14 mouse cellular contexts compared by ENCODE assay signal in the genomic region with DNA sequence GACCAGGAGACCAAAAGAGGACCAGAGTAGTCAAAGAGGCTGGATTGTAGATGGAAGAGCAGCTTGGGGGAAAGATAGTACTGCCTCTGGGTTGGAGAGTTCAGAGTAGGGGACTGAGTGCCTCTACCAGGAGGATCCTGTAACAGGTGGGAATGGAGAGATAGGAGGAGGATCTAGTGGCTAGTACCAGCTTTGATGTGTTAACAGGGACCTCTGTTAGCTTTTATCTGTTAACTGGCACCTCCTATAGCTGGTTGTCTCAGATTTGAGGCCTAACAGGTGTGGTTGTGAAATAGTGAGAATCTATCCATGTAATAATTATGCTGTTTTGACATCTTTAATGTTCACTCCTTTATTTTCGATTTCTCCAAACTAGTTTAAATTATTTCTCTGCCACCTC. TPM values are rescaled to one million over a fixed set of nuclear protein-coding genes. Genes with fewer than 3 reads are reported as not detected.
DNase-seq lines count a peak whose midpoint lies in the region; ATAC-seq and TF ChIP-seq lines count a peak whose summit lies in the region.
"Had no signal": no experiment of that assay in that cellular context is flagged by ENCODE, and none has a peak within 500 bp of the region (broad histone marks: within the 10 kb centered on the region; RNA-seq: fewer than 3 reads in every experiment).

No protein-coding gene starts in this region.

- no peak for ATAC-seq in heart, embryonic 14.5 days (ENCODE audit: insufficient number of reproducible peaks, insufficient read depth, low FRiP score, low read depth)
- no peak for ATAC-seq in heart, embryonic 12.5 days (ENCODE audit: insufficient number of reproducible peaks, low FRiP score)
- no peak for ATAC-seq in kidney, embryonic 16.5 days (ENCODE audit: low FRiP score, low TSS enrichment)
- no peak for ATAC-seq in lung, embryonic 16.5 days (ENCODE audit: low read depth)
- ATAC-seq: forebrain, embryonic 13.5 days had no signal

- no peaks in the 10 kb centered on the region for H3K79me2 ChIP-seq in myocyte (ENCODE audit: control insufficient read depth, insufficient read depth)

- WGBS in heart, embryonic 14.5 days = 77% methylated on average over 1 of the region's 1 CpGs
- WGBS in heart, embryonic 12.5 days = 84% methylated on average over 1 of the region's 1 CpGs
- WGBS in kidney, embryonic 16.5 days = 67% methylated on average over 1 of the region's 1 CpGs
- WGBS in lung, embryonic 16.5 days = 75% methylated on average over 1 of the region's 1 CpGs

- no peaks in the 10 kb centered on the region for H3K36me3 ChIP-seq in heart, embryonic 14.5 days (ENCODE audit: control insufficient read depth, insufficient read depth, low read length)
- H3K36me3 ChIP-seq in heart, embryonic 12.5 days = no peaks in the 10 kb centered on the region
- H3K36me3 ChIP-seq in kidney, embryonic 16.5 days (ENCODE audit: insufficient read depth, low read length) = no peaks in the 10 kb centered on the region
- H3K36me3 ChIP-seq in lung, embryonic 16.5 days (ENCODE audit: control insufficient read depth, insufficient read depth, low read length) = no peaks in the 10 kb centered on the region
- no peaks in the 10 kb centered on the region for H3K36me3 ChIP-seq in myocyte (ENCODE audit: control insufficient read depth, insufficient read depth)
- H3K36me3 ChIP-seq: embryonic facial prominence, embryonic 15.5 days had no signal

- peaks cover 7 to 18% of the 10 kb centered on the region in 2 experiments for H3K4me1 ChIP-seq in heart, embryonic 14.5 days (ENCODE audit: control insufficient read depth in 2 of 2, insufficient read depth in 2 of 2, low read length in 2 of 2)
- H3K4me1 ChIP-seq in heart, embryonic 12.5 days (replicated peaks) = peaks cover 15% of the 10 kb centered on the region
- H3K4me1 ChIP-seq in kidney, embryonic 16.5 days (ENCODE audit: insufficient read depth, low read length) = peaks cover 25% of the 10 kb centered on the region
- peaks cover 11% of the 10 kb centered on the region for H3K4me1 ChIP-seq in lung, embryonic 16.5 days (replicated peaks; ENCODE audit: control insufficient read depth, insufficient read depth, low read length)

- H3K9ac ChIP-seq in heart, embryonic 14.5 days (ENCODE audit: low read length) = peak overlapping the region; percentile 87; the same call in 1 of the 2 replicates
- H3K9ac ChIP-seq in heart, embryonic 12.5 days = no peak overlapping the region
- no peak overlapping the region for H3K9ac ChIP-seq in kidney, embryonic 16.5 days (replicated peaks; ENCODE audit: low read length)
- no peak overlapping the region for H3K9ac ChIP-seq in lung, embryonic 16.5 days (ENCODE audit: low read length)

- H3ac ChIP-seq in myocyte (ENCODE audit: control insufficient read depth, insufficient read length) = no peak overlapping the region

- no peak for TF ChIP-seq POLR2A in myocyte (IDR thresholded peaks at IDR 0.05; ENCODE audit: insufficient read length, low read depth)

- DNase-seq in kidney, postnatal 36 days = no peak
- DNase-seq in lung, postnatal 36 days = no peak
- DNase-seq in cerebellum, postnatal 25 days = no peak
- DNase-seq: adrenal gland, postnatal 25 days; heart, adult 18-20 months; thymus, postnatal 25 days had no signal

- no peaks in the 10 kb centered on the region for H3K9me3 ChIP-seq in heart, embryonic 14.5 days (ENCODE audit: control insufficient read depth, low read length)
- 0 out of 2 replicates have a peak, but pooled peaks cover 2% of the 10 kb centered on the region for H3K9me3 ChIP-seq in heart, embryonic 12.5 days (replicated peaks)
- no peaks in the 10 kb centered on the region for H3K9me3 ChIP-seq in kidney, embryonic 16.5 days (ENCODE audit: low read length)
- H3K9me3 ChIP-seq in lung, embryonic 16.5 days (ENCODE audit: control insufficient read depth, low read length) = no peaks in the 10 kb centered on the region
- H3K9me3 ChIP-seq: embryonic facial prominence, embryonic 15.5 days; forebrain, embryonic 13.5 days; G1E had no signal

- H3K27me3 ChIP-seq in heart, embryonic 14.5 days (ENCODE audit: control insufficient read depth, insufficient read depth, low read length) = no peaks in the 10 kb centered on the region
- H3K27me3 ChIP-seq in heart, embryonic 12.5 days (replicated peaks) = no peaks in the 10 kb centered on the region
- H3K27me3 ChIP-seq in kidney, embryonic 16.5 days (ENCODE audit: insufficient read depth, low read length) = no peaks in the 10 kb centered on the region
- H3K27me3 ChIP-seq in lung, embryonic 16.5 days (ENCODE audit: control insufficient read depth, insufficient read depth, low read depth, low read length) = no peaks in the 10 kb centered on the region
- no peaks in the 10 kb centered on the region for H3K27me3 ChIP-seq in myocyte (ENCODE audit: control insufficient read depth, insufficient read depth, insufficient read length)
- H3K27me3 ChIP-seq: embryonic facial prominence, embryonic 15.5 days; forebrain, embryonic 13.5 days had no signal

- H3K27ac ChIP-seq in heart, embryonic 14.5 days (replicated peaks in 1 of 2; ENCODE audit: control insufficient read depth in 1 of 2, insufficient read depth in 1 of 2, low read depth in 2 of 2, low read length in 2 of 2) = no peak overlapping the region
- no peak overlapping the region for H3K27ac ChIP-seq in heart, embryonic 12.5 days (ENCODE audit: poor library complexity, severe bottlenecking)
- H3K27ac ChIP-seq in kidney, embryonic 16.5 days (ENCODE audit: low read length) = peak overlapping the region; percentile 94
- no peak overlapping the region; the same call in 1 of the 2 replicates for H3K27ac ChIP-seq in lung, embryonic 16.5 days (ENCODE audit: low read length)
- H3K27ac ChIP-seq: forebrain, embryonic 13.5 days had no signal

- no peak overlapping the region for H3K4me2 ChIP-seq in heart, embryonic 14.5 days (ENCODE audit: low read length)
- no peak overlapping the region for H3K4me2 ChIP-seq in heart, embryonic 12.5 days
- H3K4me2 ChIP-seq in kidney, embryonic 16.5 days (replicated peaks; ENCODE audit: low read depth, low read length) = peak overlapping the region; percentile 67
- H3K4me2 ChIP-seq in lung, embryonic 16.5 days (ENCODE audit: low read depth, low read length) = peak overlapping the region; percentile 85
- H3K4me2 ChIP-seq in myocyte (ENCODE audit: low read depth) = peak overlapping the region; percentile 65

- no peak overlapping the region for H3K4me3 ChIP-seq in heart, embryonic 14.5 days (ENCODE audit: control insufficient read depth in 1 of 2, insufficient read depth in 1 of 2, low read depth in 1 of 2, low read length in 2 of 2)
- H3K4me3 ChIP-seq in heart, embryonic 12.5 days = no peak overlapping the region
- no peak overlapping the region for H3K4me3 ChIP-seq in kidney, embryonic 16.5 days (ENCODE audit: low read length)
- H3K4me3 ChIP-seq in lung, embryonic 16.5 days (ENCODE audit: low read length) = no peak overlapping the region
- peak overlapping the region; percentile 41 for H3K4me3 ChIP-seq in myocyte

TF ChIP-seq in myocyte, 11 proteins besides CTCF, POLR2A, EP300 and RAD21:
- TF ChIP-seq USF1 (IDR thresholded peaks at IDR 0.05; ENCODE audit: low read depth) (no peak), E2F4 (IDR thresholded peaks at IDR 0.05; ENCODE audit: insufficient read depth) (no peak)

RNA-seq across cellular contexts. Expression of gene Vwa8, which starts 0.9 kb away (rescaled TPM):
- 23.1 and 25.2 TPM in 2 replicates for polyA plus RNA-seq in heart, embryonic 14.5 days (2014; fragmentation: Nextera tagmentation; extraction: Ambion mirVana)
- 19.8 and 22.7 TPM in 2 replicates for polyA plus RNA-seq in heart, embryonic 12.5 days (2016; fragmentation: Nextera tagmentation; extraction: Ambion mirVana)
- polyA plus RNA-seq in kidney, embryonic 16.5 days (2015; fragmentation: Nextera tagmentation; extraction: Ambion mirVana) = 16.0 and 18.6 TPM in 2 replicates
- polyA plus RNA-seq in lung, embryonic 16.5 days (2015; fragmentation: Nextera tagmentation; extraction: Ambion mirVana) = 10.3 and 10.5 TPM in 2 replicates
- polyA plus RNA-seq in myocyte (2012; fragmentation: generic; extraction: Trizol) = 20.1 TPM

Comparison
In these comparisons a context has a peak if more than half of its experiments do, and no peak if none do; other contexts are left out.
1. H3K4me2 ChIP-seq: peak in kidney, embryonic 16.5 days (single experiment), lung, embryonic 16.5 days (single experiment) and myocyte (single experiment); none in heart, embryonic 14.5 days (single experiment) and heart, embryonic 12.5 days (single experiment).